Mouse (Mus musculus): ENCODE measurements around the gene Pdgfd. TPM values are rescaled to one million over a fixed set of nuclear protein-coding genes. Genes with fewer than 3 reads are reported as not detected.

The Pdgfd gene
- total and polyA plus RNA-seq, 3 experiments = not detected

DNA sequence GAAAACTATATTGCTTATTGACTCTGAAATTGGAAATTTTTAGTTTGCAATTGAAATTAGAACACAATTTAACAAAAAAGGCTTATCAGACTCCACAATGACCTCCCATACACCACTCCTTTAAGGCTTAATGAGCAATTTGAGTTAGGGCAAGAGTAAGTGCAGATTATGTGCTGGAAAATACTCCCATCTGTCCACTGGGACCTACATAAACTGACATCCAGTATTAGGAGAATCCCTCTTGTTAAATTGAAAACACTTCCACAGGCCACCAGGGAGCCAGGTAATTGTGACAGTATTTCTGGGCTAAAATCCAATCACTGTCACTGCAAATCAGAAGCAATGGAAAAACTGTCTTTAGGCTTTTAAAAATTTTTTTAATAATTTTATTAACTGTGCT lies 256.2 kb downstream of the Pdgfd start:
- DNase-seq (ENCODE audit: extremely low read depth) = no peak
- TF ChIP-seq ZNF384 (IDR thresholded peaks at IDR 0.05; ENCODE audit: low read depth, low read length) = no peak
- TF ChIP-seq CHD1 (IDR thresholded peaks at IDR 0.05; ENCODE audit: low read depth, low read length) = no peak
- TF ChIP-seq RAD21 (IDR thresholded peaks at IDR 0.05; ENCODE audit: low read depth, low read length) = no peak
- TF ChIP-seq ZMIZ1 (IDR thresholded peaks at IDR 0.05; ENCODE audit: low read depth, low read length) = no peak
- no peak for TF ChIP-seq MXI1 (IDR thresholded peaks at IDR 0.05; ENCODE audit: low read depth, low read length)
- no peak for TF ChIP-seq MEF2A (IDR thresholded peaks at IDR 0.05; ENCODE audit: borderline replicate concordance, low read depth, low read length)
- no peak for TF ChIP-seq ETS1 (conservative IDR thresholded peaks at IDR 0.05; ENCODE audit: low read depth, low read length)
- Histone ChIP-seq H3K4me1 (ENCODE audit: control insufficient read depth in 1 of 2, insufficient read depth in 2 of 2) (no peaks in the 10 kb centered on the region), H3K4me3 (replicated peaks in 1 of 3; ENCODE audit: low read depth in 2 of 3, low read length in 2 of 3, poor library complexity in 1 of 3) (no peak overlapping the region), H3K9ac (ENCODE audit: insufficient read depth, low read depth) (no peak overlapping the region), H3K27ac (ENCODE audit: insufficient read depth, low read depth) (no peak overlapping the region), H3K27me3 (replicated peaks) (no peaks in the 10 kb centered on the region), H3K4me2 (ENCODE audit: insufficient read depth, low read depth, poor library complexity, severe bottlenecking) (no peak overlapping the region), H3K9me3 (replicated peaks; ENCODE audit: low read length) (no peaks in the 10 kb centered on the region), H3K36me3 (replicated peaks in 1 of 2; ENCODE audit: control insufficient read depth in 1 of 2, insufficient read depth in 1 of 2, low read length in 1 of 2) (no peaks in the 10 kb centered on the region), H3K79me2 (replicated peaks; ENCODE audit: control insufficient read depth, extremely low read depth, insufficient read depth, poor library complexity, severe bottlenecking) (no peaks in the 10 kb centered on the region)
- in situ Hi-C loops (cut with MboI; ENCODE audit: low pct_ligation_motif_present, low pct_unique_long_range_greater_than_20kb, low sequenced_read_pairs) = no loop called here
- dilution Hi-C loops (cut with MboI; ENCODE audit: extremely low pct_ligation_motif_present, extremely low pct_unique_long_range_greater_than_20kb, low sequenced_read_pairs) = no loop called here

Other genes with a start within 250 kb of the Pdgfd start
- not detected in 2 replicates for gene Ddi1, start 101.3 kb downstream of the Pdgfd start, total RNA-seq (2012; rRNA removed)
- not detected in 2 replicates for gene Ddi1, start 101.3 kb downstream of the Pdgfd start, total RNA-seq (2014; rRNA removed)
- gene Ddi1, start 101.3 kb downstream of the Pdgfd start, polyA plus RNA-seq (2012; ENCODE audit: insufficient read length, low read depth) = not detected in 2 replicates